Mouse (Mus musculus) E14TG2a.4 (cell line): ENCODE results near the gene Lyz1.
"Not testable (repeated sequence)": the region's sequence is repeated elsewhere in the genome, so short reads cannot be mapped to it uniquely, and the experiment has no call there.

Experiments used
- CTCF ChIP-seq: conservative IDR thresholded peaks from 2 replicates; pipeline ENCODE4 v1.5.1; 2014; ENCODE audit warnings: low read length
- NANOG ChIP-seq: IDR thresholded peaks from 2 replicates; pipeline ENCODE4 v1.6.1; 2014; ENCODE audit warnings: borderline replicate concordance, low read length, mixed read lengths

- TF ChIP-seq CTCF, NANOG: not testable (repeated sequence)
Measured at GRCm38 (mm10) chr10:117277779-117278178, 14.9 kb downstream of the Lyz1 start.
